Mouse (Mus musculus) heart, adult 2 months (tissue): ENCODE data around the gene B3gnt8. TPM values are rescaled to one million over a fixed set of nuclear protein-coding genes. Genes with fewer than 3 reads are reported as not detected.
A peak's percentile ranks its signal among the peaks of the same experiment; 100 is the strongest.

ENCODE experiments used
- DNase-seq, 2 experiments: peaks; one replicate each; pipeline ENCODE4 v3.0.0; 2021
- H3K27ac ChIP-seq: fragments of 200-600 bp; 2 replicates; pipeline ENCODE4 v1.8.1; 2022
- H3K27me3 ChIP-seq: fragments of 200-500 bp; 2 replicates; pipeline ENCODE4 v1.6.1; 2012; ENCODE audit warnings: mild to moderate bottlenecking, low read length, inconsistent platforms, mixed read lengths; ENCODE audit not compliant: control insufficient read depth, insufficient read depth
- H3K36me3 ChIP-seq: fragments of 200-500 bp; 2 replicates; pipeline ENCODE4 v1.6.1; 2012; ENCODE audit warnings: low read length, inconsistent platforms; ENCODE audit not compliant: control insufficient read depth, insufficient read depth
- H3K4me1 ChIP-seq: fragments of 200-500 bp; 2 replicates; pipeline ENCODE4 v1.6.1; 2011; ENCODE audit warnings: low read length; ENCODE audit not compliant: control insufficient read depth, insufficient read depth
- H3K4me3 ChIP-seq: fragments of 200-600 bp; 2 replicates; pipeline ENCODE4 v1.8.1; 2022
- H3K79me2 ChIP-seq: fragments of 200-500 bp; replicated peaks from 2 replicates; pipeline ENCODE4 v1.6.1; 2012; ENCODE audit warnings: mild to moderate bottlenecking, inconsistent platforms, low read length, moderate library complexity, mixed read lengths; ENCODE audit not compliant: control insufficient read depth, insufficient read depth
- H3K9ac ChIP-seq: fragments of 200-500 bp; 2 replicates; pipeline ENCODE4 v1.6.1; 2012; ENCODE audit warnings: low read depth, mild to moderate bottlenecking, control low read depth, inconsistent platforms, low read length, mixed read lengths
- CTCF ChIP-seq: fragments of 200-600 bp; IDR thresholded peaks from 2 replicates; pipeline ENCODE4 v1.8.1; 2022; ENCODE audit warnings: antibody characterized with exemption, mild to moderate bottlenecking, moderate library complexity
- EP300 ChIP-seq: fragments of 200-500 bp; IDR thresholded peaks from 2 replicates; pipeline ENCODE4 v1.6.1; 2011; ENCODE audit warnings: low read depth, low read length, control low read depth; ENCODE audit not compliant: insufficient read depth
- POLR2A ChIP-seq: fragments of 200-500 bp; IDR thresholded peaks from 2 replicates; pipeline ENCODE4 v1.6.1; 2011; ENCODE audit warnings: mild to moderate bottlenecking, low read depth, low read length, control low read depth; ENCODE audit not compliant: insufficient read depth
- WGBS: fragments of 180-500 bp; shearing (Covaris S2); methylation state at CpG from one replicate; pipeline ENCODE4 v1.1.7; 2018; 5-methylcytosine and 5-hydroxymethylcytosine counted together
- intact Hi-C: fragments of 180-260 bp; cut with DNase I; formaldehyde crosslinking; loops from one replicate; pipeline ENCODE4 v1.15.1; 2025
- polyA plus RNA-seq: library from polyadenylated mRNA; depleted of rRNA; stranded (reverse); fragments of >200 nt; gene quantifications from 2 replicates; pipeline ENCODE4 v1.2.3, GENCODE M21; 2012
- total RNA-seq, 2 experiments: library from RNA; stranded (reverse); gene quantifications; 2 replicates each; pipeline ENCODE4 v1.2.3; 2021

Gene B3gnt8
- total and polyA plus RNA-seq, 3 experiments: 2.3 to 6.4 (median 3.8) TPM

DNA sequence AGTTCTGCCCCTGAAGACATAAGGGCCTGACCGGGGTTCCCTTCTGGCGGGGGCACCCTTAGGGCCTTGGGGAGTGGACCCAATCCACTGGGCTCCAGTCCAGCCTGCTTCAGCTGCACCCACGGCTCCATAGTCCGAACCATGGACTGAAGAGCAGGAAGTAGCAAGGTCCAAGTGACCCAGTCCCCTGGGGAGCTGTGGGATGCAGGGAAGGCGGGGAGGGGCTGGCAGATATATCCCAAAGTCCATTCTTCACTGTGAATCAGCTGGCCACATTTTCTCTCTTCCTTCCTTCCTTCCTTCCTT, 10.8 kb upstream of the B3gnt8 start, which contains the start of gene Erich4:
Erich4 (minus strand) TSS at position 187 of the 306 bp plus-strand sequence.
- H3K9ac ChIP-seq: no peak within 1 kb of the TSS
- WGBS: 61% methylated on average over 5 of the region's 5 CpGs
- intact Hi-C loops: loop anchor here (5.0 kb wide), 1 partner anchor 393 kb away; the partner anchor contains the start of genes Dedd2 and Zfp526

DNA sequence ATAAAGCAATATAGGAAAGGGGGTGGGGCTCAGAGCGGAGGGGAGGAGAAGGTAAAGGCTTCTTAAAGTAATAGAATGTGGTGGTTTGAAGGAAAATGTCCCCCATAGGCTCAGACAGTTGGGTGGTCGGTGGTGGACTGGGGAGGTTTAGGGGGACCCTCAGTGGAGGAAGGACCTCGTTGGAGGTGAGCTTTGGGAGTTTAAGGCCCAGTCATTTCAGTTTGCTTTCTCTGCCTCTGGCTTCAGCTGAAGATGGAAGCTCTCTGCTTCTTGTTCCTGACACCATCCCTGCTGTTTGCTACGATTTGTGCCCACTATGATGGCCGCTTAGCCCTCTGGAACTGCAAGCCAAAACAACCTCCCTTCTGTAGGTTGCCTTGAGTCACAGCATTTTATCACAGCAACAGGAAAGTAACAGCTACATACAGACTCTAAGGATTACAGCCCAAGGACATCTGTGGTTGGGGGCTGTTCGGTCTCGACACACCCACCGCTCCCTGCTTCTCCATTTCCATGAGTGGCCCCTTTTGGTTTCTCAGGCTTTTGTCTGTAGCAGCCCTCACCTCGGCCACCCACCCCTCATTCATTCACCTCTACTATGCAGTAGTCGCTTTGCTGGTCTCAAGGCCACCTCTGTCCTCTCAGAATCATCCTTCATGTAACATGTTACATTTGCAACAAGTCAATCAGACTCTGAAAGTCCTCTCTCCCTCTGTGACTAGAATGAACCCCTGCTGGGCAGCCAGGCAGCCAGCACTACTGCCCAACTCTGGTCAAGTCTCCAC, 8.9 kb upstream of the B3gnt8 start:
- intact Hi-C loops: loop anchor here (2.0 to 5.0 kb wide), 2 partner anchors 39 to 395 kb away; partner anchors contain the start of genes Dedd2 and Zfp526
- peaks cover 1% of the 10 kb centered on the region; the same call in 1 of the 2 replicates for H3K4me1 ChIP-seq
- H3K36me3 ChIP-seq: no peaks in the 10 kb centered on the region
- no peak overlapping the region for H3K4me3 ChIP-seq
- no peak overlapping the region for H3K27ac ChIP-seq
- H3K27me3 ChIP-seq: no peaks in the 10 kb centered on the region
- H3K79me2 ChIP-seq: no peaks in the 10 kb centered on the region
- TF ChIP-seq CTCF (no peak), EP300 (no peak), POLR2A (no peak)
- peak in 1 of 2 experiments; percentile 10 for DNase-seq
- no peak overlapping the region for H3K9ac ChIP-seq
- WGBS: 87% methylated on average over 10 of the region's 10 CpGs

More for the DNA sequence above, 10.8 kb upstream of the B3gnt8 start, which contains the start of gene Erich4:
- no peak within 1 kb of the TSS for H3K27ac ChIP-seq
- no peaks in the 10 kb centered on the region for H3K27me3 ChIP-seq
- no peaks in the 10 kb centered on the region for H3K36me3 ChIP-seq
- H3K79me2 ChIP-seq: no peaks in the 10 kb centered on the region
- peak in 1 of 2 experiments; percentile 4 for DNase-seq
- no peak for TF ChIP-seq CTCF
- TF ChIP-seq EP300: no peak
- no peak for TF ChIP-seq POLR2A
- no peak within 1 kb of the TSS for H3K4me3 ChIP-seq
- peaks cover 1% of the 10 kb centered on the region; the same call in 1 of the 2 replicates for H3K4me1 ChIP-seq

DNA sequence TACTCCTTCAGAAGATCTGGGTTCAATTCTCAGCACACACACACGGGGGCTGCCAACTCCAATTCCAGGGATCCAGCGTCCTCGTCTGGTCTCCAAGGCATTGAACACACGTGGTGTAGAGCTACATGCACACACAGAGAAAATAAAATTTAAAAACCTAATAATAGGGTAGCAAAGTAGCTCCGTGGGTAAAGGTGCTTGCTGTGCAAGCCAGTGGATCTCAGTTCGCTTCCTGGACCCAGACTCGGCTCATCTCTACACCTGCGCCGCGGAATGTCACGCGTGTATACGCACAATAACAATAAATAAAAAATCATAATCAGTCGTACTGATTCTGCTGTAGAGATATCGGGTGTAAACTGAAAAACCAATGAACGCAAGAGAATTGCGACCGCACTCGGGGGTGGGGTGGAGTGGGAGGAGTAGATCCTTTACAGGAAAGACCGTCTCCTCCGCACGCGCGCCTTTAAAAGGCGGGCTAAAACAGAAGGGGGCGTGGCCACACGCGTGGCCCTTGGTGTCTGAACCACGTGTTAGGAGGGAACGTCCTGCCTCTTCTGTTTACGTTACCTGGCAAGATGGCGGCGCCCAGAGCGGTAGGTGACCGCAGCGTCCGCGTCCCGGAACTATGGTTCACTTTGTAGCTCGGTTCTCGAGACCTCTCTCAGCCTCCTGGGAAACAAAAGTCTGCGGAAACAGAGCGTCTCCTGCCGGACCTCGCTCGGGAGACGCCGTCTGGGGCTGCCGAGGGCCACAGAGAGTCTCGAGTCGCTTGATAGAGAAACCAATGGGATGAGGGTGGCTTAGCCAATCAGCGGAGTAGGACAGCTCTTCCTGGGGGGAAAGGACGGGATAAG, 7.4 kb upstream of the B3gnt8 start, which contains the start of gene Dmac2:
Dmac2 (plus strand) TSS at position 550 of the 857 bp plus-strand sequence.
- 1% methylated on average over 53 of the region's 53 CpGs for WGBS
- intact Hi-C loops: loop anchor here (2.0 to 5.0 kb wide), 2 partner anchors 38 to 397 kb away; partner anchors contain the start of genes Dedd2 and Zfp526

DNA sequence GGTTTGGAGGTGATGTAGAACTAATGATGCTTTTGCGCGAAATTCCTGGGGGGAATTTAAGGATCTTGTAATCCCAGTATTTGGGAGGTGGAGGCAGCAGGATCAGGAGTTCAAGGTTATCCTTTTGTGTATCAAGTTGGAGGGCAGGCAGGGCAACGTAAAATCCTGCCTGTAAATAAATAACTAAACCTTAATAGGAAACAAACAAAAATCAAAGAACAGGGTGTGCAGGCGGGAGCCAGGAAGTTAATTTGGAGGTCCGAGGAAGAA, 6.8 kb upstream of the B3gnt8 start:
- H3K4me1 ChIP-seq: peaks cover 1% of the 10 kb centered on the region; the same call in 1 of the 2 replicates
- H3K4me3 ChIP-seq: peak overlapping the region; percentile 72
- 32% methylated on average over 5 of the region's 5 CpGs for WGBS
- no peaks in the 10 kb centered on the region for H3K79me2 ChIP-seq
- H3K36me3 ChIP-seq: no peaks in the 10 kb centered on the region
- no peak for DNase-seq
- intact Hi-C loops: loop anchor here (2.0 to 5.0 kb wide), 2 partner anchors 37 to 397 kb away; partner anchors contain the start of genes Dedd2 and Zfp526
- peak overlapping the region; percentile 96 for H3K27ac ChIP-seq
- H3K27me3 ChIP-seq: no peaks in the 10 kb centered on the region
- TF ChIP-seq POLR2A (no peak), EP300 (no peak), CTCF (no peak)
- peak overlapping the region; percentile 41 for H3K9ac ChIP-seq

More for the DNA sequence above, 7.4 kb upstream of the B3gnt8 start, which contains the start of gene Dmac2:
- Histone ChIP-seq H3K4me3 (peak within 1 kb of the TSS; percentile 72), H3K79me2 (no peaks in the 10 kb centered on the region), H3K36me3 (no peaks in the 10 kb centered on the region), H3K27ac (peak within 1 kb of the TSS; percentile 96), H3K4me1 (peaks cover 1% of the 10 kb centered on the region; the same call in 1 of the 2 replicates), H3K9ac (peak within 1 kb of the TSS; percentile 41), H3K27me3 (no peaks in the 10 kb centered on the region)
- DNase-seq: peak; percentile 94
- TF ChIP-seq EP300 (peak; percentile 81; the same call in 1 of the 2 replicates), POLR2A (peak; percentile 88), CTCF (no peak)

DNA sequence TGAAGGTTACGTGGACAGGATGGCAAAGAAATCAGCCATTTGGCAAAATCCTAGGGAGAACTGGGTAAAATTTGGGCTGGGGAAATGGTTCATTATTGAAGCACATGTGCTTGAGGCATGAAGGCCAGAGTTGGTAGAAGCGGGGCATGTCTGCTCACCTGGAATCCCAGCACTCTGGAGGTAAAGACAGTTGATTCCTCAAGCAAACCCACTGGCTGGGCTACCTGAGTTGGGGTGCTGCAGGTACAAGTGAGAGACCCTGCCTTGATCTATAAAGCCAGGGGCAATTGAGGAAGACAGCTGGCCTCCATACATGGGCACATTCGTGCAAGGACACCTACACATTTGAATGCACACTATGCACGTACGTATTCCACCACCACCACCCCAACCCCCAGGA, 6.4 kb upstream of the B3gnt8 start:
- Histone ChIP-seq H3K4me3 (peak overlapping the region; percentile 72), H3K27ac (peak overlapping the region; percentile 96; the same call in 1 of the 2 replicates), H3K9ac (no peak overlapping the region), H3K4me1 (peaks cover 1% of the 10 kb centered on the region; the same call in 1 of the 2 replicates), H3K36me3 (no peaks in the 10 kb centered on the region), H3K27me3 (no peaks in the 10 kb centered on the region), H3K79me2 (no peaks in the 10 kb centered on the region)
- no peak for TF ChIP-seq CTCF
- TF ChIP-seq POLR2A: no peak
- TF ChIP-seq EP300: no peak
- 95% methylated on average over 5 of the region's 5 CpGs for WGBS
- intact Hi-C loops: no loop called here
- DNase-seq: peak in 1 of 2 experiments; percentile 17

DNA sequence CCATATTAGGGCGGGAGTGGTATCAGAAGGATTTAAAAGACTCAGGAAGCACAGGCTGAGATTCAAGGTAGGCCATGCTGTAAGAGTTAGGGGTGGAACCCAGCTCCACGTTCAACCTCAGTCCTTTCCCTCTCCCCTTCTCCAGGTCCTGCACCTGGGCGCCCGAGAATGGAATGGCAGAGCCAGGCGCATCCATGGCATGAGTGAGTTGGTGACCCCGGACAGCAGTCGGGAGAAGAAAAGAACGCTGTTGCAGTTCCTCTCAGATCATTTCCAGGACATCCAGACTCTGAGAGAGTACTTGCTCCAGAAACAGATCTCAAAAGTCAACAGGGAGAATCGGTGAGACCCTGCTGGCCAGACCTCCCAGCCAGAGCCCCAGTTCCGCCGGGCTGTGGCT, 5.7 kb upstream of the B3gnt8 start:
- H3K4me3 ChIP-seq: no peak overlapping the region
- no peak overlapping the region for H3K27ac ChIP-seq
- peak in 1 of 2 experiments; percentile 19 for DNase-seq
- no peaks in the 10 kb centered on the region for H3K36me3 ChIP-seq
- intact Hi-C loops: no loop called here
- H3K9ac ChIP-seq: no peak overlapping the region
- 88% methylated on average over 11 of the region's 11 CpGs for WGBS
- no peaks in the 10 kb centered on the region for H3K79me2 ChIP-seq
- no peaks in the 10 kb centered on the region for H3K27me3 ChIP-seq
- peaks cover 1% of the 10 kb centered on the region; the same call in 1 of the 2 replicates for H3K4me1 ChIP-seq
- TF ChIP-seq POLR2A: no peak
- TF ChIP-seq EP300: no peak
- TF ChIP-seq CTCF: no peak
